Mouse (Mus musculus): ENCODE measurements around the gene Nptx1. TPM values are rescaled to one million over a fixed set of nuclear protein-coding genes. Genes with fewer than 3 reads are reported as not detected.

Nptx1 gene
- total RNA-seq, 2 experiments from 2014 or later = not detected

GRCm38 (mm10) chr11:119526068-119526966 is 21.2 kb downstream of the Nptx1 start:
- no peak for ATAC-seq (replicated peaks; ENCODE audit: poor library complexity, severe bottlenecking)

DNA sequence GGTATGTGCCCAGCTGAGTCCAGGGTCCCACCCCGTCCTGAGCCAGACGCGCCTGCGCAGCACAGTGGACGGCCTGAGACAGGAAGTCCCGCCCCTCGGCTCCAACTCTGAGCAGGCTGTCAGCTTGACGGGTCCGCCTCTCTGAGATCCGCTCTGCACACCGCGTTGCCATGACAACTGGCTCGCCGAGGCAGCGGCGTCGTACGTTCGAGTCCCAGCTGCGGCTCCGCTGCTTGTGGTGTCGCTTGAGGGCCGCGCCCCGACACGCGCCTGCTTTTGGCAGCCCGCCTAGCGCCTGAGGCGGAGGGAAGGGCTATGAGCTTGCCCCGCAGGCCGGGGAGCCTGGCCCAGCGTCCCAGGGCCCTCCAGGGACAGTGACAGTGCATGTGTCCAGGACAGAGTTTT is 23.0 kb downstream of the Nptx1 start:
- peak; percentile 95 for ATAC-seq (replicated peaks; ENCODE audit: poor library complexity, severe bottlenecking)

- ATAC-seq (replicated peaks; ENCODE audit: poor library complexity, severe bottlenecking) = no peak
Observed at GRCm38 (mm10) chr11:119523392-119523791, 24.2 kb downstream of the Nptx1 start.

DNA sequence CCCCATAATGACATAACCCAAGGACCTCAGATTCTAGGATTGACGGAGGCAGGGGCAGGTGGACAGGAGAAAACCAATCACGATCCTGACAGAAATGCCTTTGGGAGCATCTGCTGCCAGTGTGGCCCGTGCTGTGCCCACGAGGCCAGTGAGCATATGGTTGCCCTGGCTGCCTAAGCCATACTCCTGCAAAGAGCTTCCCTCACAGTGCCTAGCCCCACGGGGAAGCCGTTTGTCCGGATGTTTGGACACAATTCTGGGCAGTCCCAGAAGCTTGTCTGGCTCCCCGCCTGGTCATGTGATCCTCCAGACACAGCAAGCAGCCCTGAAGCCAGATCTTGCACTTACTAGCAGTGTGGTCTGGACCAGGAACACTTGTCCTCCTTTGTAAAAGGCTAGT is 24.8 kb downstream of the Nptx1 start:
- ATAC-seq (replicated peaks; ENCODE audit: poor library complexity, severe bottlenecking) = no peak

- no peak for ATAC-seq (replicated peaks; ENCODE audit: poor library complexity, severe bottlenecking)
Observed at GRCm38 (mm10) chr11:119521920-119522710, 25.4 kb downstream of the Nptx1 start.

DNA sequence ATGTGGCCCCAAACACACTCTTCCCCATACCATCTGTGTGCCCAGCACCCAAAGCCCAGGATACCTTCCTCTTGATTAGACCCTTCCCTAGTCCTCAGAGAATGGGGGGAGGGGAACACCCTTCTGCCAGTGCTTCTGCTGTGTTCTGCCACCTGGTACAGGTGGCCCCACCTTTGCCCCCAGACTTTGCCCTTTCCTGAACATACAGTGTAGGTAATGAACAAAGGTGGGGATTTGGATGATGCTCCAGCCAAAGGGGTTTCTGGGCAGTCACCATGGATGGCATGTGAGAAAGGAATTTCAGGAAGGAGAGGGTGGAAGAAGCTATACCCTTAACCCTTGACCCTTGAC is 26.9 kb downstream of the Nptx1 start:
- no peak for ATAC-seq (replicated peaks; ENCODE audit: poor library complexity, severe bottlenecking)

DNA sequence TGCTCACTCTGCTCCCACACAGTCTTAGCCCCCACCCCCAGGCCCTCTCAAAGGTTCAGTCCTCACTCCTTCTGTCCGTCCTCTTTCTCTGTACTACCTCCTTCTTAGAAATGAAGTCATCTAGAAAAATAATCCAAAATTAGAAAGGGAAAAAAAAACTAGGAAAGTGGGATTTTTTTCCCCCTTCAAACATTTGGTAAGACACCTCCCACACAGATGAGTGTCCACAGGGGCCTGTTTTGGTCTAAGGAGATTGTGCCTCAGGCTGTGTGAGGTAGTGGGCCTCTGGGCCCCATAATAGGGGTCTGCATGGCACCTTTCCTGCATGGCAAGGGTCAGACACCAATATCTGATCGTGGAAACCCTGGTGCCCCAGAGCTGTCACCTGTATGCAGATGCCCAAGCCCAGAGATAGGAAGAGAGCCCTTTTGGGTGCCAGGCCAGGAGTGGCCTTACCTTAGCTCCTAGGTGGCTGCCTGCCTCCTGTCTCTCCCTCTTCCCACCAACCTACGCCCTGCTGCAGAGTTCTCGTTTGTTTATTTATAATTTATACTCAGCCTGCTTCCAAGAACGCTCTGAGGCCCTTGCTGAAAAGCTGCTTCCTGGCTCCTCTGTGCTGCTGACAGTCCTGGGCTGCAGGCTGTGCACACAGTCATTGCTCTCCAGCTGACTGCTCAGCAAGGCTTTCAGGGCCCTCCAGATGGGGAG is 27.4 kb downstream of the Nptx1 start:
- no peak for ATAC-seq (replicated peaks; ENCODE audit: poor library complexity, severe bottlenecking)

DNA sequence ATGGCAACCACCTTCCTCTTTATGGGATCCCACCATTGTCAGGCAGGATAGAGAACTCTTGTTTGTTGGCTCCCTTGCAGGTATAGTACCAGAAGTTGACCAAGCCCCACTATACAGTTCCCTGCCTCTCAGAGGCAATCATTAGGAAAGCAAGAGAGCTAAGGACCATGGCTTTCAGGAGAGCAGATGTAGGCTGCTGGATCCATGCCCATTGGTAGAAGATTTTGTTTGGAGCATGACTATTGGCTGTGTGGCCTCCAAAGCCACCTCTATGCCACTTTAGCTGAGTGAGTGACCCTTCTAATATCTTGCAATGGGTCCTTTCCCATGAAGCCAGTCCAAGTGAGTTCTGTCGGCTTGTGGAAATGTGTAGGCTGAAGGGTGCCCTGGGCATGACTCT is 28.2 kb downstream of the Nptx1 start:
- ATAC-seq (replicated peaks; ENCODE audit: poor library complexity, severe bottlenecking) = no peak

DNA sequence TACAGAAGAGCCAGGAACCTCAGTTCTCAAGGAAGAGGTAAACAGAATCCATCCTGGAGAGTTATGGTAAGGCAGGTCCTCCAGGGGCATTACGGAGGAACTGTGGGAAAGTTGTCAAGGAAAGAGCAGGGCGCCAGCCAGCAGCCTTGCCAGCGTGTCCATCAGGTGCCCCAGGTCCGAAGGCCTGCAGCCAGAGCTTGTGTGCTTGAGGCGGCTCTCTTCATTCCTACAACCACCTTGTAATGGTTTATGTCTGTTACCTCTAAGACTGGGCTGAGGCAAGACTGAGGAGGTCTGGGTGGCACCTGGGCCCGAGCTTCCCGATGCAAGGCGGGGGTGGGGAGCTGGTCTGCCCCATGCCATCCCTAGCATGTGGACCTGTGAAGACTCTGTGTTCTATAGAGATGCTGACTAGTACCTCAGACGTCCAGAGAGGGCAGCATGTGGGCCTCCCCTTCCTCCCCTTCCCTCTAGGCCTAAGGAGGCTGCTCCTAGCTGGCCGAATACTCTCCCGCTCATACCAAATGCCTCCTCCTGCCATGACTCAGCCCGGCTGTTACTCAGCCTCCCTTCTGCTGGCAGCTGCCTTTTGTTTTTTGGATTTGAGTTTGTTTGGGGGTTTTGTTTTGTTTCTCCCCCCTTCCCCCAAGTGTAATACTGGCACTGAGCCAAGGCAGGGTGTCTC is 30.7 kb downstream of the Nptx1 start:
- no peak for ATAC-seq (replicated peaks; ENCODE audit: poor library complexity, severe bottlenecking)

DNA sequence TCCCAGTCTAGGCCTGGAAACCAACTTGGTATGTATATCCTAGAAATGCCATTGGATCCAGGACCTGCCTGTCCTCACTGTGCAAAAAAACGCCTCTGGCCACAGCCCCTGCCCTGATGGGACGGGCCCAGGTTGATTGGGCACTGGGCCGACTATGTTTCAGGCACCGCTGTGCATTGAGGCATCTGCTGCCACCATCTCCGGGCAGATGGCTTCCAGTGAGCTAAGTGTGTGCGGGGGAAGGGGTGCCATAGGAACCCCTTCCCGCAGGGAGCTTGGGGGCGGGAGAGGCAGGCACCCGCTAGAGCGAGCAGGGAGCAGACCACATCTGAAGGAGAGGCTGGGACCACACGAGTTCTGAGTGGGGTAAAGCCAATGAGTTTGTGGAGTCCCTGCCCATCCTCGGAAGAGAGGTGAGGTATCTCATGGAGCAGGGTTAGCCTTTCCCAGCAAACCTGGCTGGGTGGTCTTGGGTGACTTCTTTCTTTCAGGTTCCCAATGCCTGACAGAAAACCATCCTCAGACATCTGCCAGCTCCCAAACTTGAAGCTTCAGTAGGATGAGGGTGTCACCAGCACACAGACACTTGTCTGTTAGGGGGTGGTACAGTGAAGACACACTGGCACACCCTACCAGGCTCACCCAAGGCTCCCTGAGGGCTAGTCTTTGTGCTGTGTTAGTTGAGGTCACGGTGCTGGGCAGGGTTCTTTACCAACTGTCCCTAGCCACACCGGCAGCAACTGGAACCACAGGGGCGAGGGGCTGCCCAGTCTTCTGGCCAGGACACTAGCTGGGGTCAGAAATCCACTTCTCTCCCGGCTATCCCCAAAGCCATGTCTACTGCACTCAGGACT is 31.5 kb downstream of the Nptx1 start:
- no peak for ATAC-seq (replicated peaks; ENCODE audit: poor library complexity, severe bottlenecking)

GRCm38 (mm10) chr11:119514967-119515636 is 32.5 kb downstream of the Nptx1 start:
- peak; percentile 14; the same call in 1 of the 2 replicates for ATAC-seq (replicated peaks; ENCODE audit: poor library complexity, severe bottlenecking)

- ATAC-seq (replicated peaks; ENCODE audit: poor library complexity, severe bottlenecking) = no peak
Observed at GRCm38 (mm10) chr11:119514108-119514860, 33.3 kb downstream of the Nptx1 start.

DNA sequence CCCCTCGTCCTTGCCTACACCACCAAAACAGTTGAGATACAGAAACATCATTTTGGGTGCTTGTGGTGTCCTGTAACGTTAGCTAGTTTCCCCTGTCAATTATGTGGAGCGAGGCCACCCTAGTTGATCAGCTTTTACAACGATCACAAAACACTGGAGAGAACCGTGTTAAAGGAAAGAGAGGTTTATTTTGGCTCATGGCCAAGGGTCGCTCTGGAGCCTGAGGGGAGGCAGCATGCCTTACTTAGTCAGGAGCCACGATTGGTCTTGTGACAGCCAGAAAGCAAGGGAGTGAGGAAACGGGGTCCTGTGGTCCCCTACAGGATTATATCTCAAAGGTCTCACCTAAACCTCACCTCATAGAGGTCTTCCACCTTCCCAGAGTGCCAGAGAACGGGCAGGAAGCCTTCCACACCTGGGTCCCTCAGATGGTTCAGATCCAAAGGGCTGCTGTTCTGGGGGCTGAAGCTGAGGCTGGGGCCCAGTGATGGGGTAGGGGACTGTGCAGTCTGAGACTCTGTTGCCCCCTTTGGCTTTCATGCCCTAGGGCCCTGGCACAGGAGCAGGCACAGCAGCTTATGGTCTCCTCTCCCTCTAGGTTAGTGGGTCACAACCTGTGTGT is 34.4 kb downstream of the Nptx1 start:
- no peak for ATAC-seq (replicated peaks; ENCODE audit: poor library complexity, severe bottlenecking)

DNA sequence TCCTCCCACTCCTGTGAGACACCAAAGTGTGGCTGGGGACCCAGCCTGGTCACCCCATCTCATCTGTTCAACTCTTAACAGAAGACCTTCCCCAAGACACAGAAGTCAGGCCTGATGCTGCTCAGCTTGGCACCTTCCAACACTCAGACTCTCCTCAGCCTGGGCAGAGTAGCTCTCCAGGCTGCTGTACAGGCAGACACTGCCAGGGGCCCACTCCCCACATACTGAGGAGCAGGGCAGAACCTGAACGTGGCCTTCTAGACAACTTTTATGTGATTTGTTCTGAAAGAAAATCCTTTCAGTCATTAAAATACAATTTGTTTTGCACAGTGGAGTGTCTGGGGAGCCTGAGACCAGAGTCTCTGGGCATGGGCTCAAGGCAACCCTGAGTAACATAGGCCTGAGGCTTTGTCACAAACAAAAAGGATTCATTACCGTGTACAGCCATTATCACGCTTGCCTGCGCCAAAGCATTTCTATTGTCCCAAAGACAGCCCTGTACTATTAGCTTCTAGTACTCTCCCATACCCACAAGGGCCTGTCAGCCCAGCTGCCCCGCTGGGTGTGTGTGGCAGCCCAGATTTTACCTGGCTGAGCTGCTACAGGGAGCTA is 38.3 kb downstream of the Nptx1 start:
- no peak for ATAC-seq (replicated peaks; ENCODE audit: poor library complexity, severe bottlenecking)

DNA sequence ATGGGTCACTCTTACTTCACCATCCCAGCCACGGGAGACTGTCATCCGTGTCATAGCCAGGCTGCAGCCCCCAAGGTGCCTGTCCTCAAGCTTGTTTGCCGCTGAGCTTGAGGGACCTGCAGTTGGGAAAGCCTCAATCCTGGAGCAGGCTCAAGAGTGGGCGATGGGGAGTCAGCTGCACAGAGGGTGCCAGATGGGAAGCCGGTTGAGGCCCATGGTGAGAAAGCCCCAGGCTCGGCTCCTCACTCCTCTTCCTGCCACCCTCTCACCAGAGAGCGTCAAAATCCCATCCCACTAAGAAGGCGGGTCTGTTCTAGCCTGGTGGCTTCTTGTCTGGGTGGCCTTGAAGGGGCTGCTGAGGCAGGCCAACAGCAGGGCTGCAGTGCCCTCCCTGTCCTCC is 39.8 kb downstream of the Nptx1 start:
- ATAC-seq (replicated peaks; ENCODE audit: poor library complexity, severe bottlenecking) = no peak

DNA sequence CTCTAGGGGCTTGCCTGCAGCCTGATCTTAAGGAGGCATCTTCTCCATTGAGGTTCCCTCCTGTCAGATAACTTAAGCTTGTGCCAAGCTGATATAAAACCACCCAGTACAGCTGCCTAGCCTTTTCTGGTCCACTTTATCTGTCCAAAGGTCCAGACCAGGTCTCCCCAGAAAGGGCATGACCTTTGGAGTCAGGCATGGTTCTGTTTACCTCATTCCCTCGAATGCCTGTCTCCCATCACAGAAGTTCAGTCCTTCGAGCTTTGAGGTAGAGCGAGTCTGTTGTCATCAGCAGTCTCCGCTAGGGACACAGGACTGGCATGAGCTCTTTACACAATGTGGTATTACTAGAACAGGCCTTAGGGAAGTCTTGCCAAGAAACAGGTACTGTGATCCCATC is 41.2 kb downstream of the Nptx1 start:
- ATAC-seq (replicated peaks; ENCODE audit: poor library complexity, severe bottlenecking) = no peak

DNA sequence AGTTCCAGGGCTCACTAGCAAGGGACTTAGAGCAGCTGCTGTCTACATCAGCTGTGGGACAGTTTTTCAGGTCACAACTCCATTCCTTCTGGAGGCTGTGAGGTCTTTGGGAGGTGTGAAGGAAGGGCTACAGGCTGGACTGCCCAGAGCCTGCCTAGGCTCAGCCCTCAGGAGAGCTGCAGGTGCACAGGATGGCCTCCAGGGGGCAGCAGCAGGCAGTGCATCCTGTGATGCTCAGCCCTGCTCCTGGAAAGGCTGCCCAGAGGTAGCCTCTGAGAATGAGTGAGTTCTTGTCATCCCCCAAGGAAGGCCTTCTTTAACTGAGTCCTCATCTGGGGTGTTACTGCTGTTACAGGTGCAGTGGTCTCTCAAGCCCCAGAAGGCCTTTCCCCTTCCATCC is 43.9 kb downstream of the Nptx1 start:
- ATAC-seq (replicated peaks; ENCODE audit: poor library complexity, severe bottlenecking) = peak; percentile 86
